Mouse (Mus musculus) retina, postnatal 1 day (tissue): Measurements from ENCODE around the gene Klhdc10.

Experiments used
- DNase-seq: peaks from one replicate; pipeline ENCODE4 v3.0.0-alpha.2; 2012

Gene Klhdc10

DNA sequence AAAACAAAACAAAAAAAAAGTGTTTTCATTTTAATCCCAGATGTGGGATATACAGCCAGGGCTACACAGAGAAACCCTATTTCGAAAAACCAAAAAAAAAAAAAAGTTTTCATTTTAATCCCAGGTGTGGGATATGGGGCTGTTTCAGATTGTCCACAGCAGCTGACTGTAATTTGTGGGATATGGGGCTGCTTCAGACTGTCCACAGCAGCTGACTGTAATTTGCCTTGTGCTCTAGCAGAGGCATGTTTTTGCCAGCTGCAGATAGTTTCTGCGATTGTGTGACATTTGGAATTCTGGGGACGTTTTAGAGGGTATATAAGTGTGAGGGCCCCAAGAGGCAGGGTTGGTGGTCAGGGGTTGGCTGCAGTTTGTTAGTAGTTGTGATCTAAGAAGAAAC lies 70.0 kb downstream of the Klhdc10 start:
- DNase-seq = no peak

DNA sequence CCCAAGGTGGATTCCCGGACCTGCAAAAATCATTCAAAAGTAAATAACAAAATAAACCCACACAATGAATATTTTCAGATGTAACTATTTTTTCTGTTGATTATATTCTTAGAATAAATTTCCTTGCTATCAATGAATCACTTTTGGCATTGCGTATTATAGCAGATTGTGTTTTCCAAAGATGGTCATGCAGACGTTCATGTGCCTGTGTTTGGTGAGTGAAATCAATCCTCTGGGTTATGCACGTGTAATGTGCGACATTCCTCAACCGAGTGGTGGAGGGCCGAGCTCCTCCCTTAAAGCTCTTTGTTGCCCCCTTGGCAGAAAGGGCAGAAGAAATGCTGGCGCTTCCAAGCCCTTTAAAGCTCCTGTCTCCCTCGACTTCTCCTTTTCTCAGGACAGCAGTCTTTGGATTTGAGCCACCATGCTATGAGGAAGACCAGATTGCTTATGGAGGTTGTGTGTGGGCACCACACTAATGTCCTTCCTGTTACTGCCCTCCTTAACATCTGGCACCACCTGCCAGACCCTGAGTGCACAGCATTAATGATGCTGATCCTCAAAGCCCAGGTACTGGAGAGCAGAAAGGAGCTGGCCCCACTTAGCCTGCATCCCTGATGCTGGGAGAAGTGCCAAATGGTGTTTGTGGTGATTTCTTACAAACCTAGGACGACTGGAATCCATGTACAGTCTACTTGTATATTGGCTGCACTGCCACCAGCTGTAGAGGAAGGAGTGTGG lies 74.5 kb downstream of the Klhdc10 start:
- no peak for DNase-seq

DNA sequence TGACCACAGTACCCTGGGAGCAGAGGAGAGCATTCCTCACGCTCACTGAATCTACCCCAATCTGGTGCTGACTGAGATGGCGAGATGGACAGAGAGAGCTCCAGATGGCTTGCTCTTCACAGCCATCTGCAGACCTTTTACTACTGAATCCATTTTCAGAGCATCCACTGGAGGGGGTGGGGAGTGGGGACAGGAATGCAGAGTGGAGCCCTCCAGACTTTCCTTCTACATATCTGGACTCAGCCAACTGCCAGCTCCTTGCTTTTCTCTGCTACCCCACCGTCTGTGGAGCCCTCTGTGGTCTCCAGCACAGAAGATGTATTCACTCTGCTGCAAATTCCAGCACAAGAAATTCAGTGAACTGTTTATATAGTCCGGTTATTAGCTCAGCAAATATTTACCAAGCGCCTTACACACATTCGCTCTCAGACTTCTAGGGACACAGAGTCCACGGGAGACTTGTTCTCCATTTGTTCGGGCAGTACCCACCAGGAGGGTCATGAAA lies 75.6 kb downstream of the Klhdc10 start:
- no peak for DNase-seq

DNA sequence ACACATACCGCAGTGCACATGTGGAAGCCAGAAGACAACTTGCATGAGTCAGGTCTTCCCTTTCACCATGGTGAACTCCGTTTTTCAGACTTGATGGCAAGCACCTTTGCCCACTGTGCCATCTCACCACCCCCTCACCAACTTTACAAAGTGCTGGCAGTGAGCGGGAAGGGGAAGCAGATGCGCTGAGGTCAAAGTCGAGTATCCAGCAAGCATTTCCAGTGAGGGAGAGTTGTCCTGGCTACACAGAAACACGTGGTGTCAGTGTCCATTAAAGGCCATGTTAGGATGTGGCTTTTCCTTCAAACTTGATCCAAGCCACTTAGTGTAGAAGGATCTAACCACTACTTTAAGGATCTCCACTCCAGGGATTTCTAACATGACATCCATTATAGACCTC lies 76.1 kb downstream of the Klhdc10 start:
- DNase-seq = no peak

DNA sequence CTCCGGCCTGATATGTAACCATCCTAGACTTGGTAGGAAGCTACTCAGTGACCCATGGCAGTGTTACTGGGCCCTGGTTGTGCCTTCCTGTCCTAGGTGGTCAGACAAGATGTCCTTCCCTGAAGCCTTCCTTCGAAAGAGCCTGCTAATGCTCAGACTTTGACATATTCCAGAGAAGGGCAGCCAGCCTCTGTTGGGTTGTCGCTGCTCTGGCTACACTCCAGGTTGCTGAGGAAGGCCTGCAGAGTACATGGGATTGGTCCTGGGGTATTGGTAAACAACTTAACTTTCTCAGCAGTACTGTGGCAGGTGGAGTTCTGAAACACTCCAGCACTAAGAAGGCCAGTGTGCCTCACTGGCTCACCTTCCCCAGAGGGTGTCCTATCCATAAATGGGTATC lies 77.8 kb downstream of the Klhdc10 start:
- DNase-seq = no peak

DNA sequence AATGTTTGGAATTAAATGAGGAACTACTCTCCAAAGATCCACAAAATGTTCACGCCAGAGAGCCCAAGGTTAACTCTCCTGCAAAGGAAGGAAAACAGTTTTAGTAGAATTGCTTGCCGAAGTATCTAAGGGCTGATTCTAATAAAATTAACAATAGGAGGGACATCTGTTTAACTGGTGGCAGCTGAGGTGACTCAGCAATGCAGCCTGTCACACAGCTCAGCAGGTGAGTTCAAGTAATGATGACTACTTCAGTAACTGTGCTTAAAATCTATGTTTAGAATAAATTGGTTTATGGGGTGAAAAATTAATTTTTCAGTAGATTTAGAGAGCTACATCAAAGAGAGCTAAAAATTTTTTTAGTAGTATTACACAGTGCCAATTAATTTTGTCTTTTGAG lies 81.2 kb downstream of the Klhdc10 start:
- DNase-seq = no peak

DNA sequence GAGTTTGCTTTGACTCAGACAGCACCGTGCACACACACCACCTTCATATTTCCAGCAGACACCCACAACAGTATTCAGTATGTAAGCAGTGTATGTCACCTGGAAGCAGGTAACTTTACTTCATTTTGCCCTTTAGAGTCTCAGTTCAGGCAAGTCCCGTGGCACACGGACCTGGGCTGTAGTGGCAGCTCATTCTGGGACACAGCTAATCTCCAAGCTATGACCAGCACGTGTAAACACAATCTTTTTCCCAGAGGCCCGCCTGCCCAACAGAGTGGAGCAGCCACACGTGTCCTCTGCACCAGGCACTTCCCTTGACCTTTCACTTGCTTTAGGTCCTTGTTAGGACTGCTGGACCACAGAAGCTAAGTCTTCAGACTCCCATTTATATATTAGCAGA lies 84.8 kb downstream of the Klhdc10 start:
- DNase-seq = no peak

DNA sequence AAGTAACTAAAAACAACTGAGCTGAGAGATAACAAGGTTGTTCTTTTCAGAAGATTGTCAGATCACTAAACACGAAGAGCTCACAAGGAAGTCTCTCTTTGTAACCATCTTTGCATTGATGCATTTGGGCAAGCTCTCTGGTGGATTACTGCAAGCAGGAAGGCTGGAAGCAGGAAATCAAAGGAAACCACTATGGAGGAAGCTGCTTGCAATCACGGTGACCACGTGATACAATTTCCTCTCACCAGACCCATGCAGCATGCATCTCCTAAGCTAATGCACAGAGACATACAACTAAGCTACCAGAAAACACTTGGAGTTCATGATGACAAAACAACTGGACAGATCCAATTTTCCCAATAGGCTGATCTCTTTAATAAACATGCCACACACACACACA lies 97.4 kb downstream of the Klhdc10 start:
- DNase-seq = no peak
